Mouse (Mus musculus): ENCODE results near the gene Tat. TPM values are rescaled to one million over a fixed set of nuclear protein-coding genes. Genes with fewer than 3 reads are reported as not detected.

Gene Tat
- polyA plus RNA-seq, 1 experiment from 2014 or later: not detected

DNA sequence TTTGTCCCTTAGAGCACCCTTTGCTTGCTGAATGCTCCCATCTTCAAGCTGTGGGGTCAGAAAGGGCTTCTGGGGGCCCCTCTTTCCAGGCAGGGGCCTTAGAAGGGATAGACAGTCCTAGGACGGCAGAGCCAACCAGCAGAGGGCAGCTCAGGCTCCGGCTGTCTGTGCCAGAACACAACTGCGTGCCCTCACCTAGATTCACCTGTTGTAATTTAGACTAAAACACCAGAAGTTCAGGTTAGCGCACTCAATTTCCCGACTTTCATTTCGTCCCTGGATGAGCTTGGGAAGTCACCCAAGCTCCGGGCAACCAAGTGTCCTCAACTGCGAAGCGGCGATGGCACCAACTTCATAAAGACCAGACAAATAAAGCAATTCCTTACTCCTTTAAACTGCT, 21.4 kb upstream of the Tat start:
- H3K27ac ChIP-seq (ENCODE audit: low read depth, low read length): no peak overlapping the region
- WGBS: 63% methylated on average over 10 of the region's 10 CpGs

GRCm38 (mm10) chr8:109970323-109970722, 19.9 kb upstream of the Tat start:
- H3K27me3 ChIP-seq (ENCODE audit: control insufficient read depth, insufficient read depth, low read length): no peaks in the 10 kb centered on the region
- 12% methylated on average over 9 of the region's 9 CpGs for WGBS
- H3K4me1 ChIP-seq (ENCODE audit: control insufficient read depth, insufficient read depth, low read length): no peaks in the 10 kb centered on the region
- ATAC-seq (ENCODE audit: insufficient read depth, low FRiP score, low TSS enrichment): no peak
- H3K36me3 ChIP-seq (ENCODE audit: control insufficient read depth, insufficient read depth, low read length): no peaks in the 10 kb centered on the region
- no peak overlapping the region for H3K9ac ChIP-seq (ENCODE audit: low read length)
- H3K27ac ChIP-seq (ENCODE audit: low read depth, low read length): no peak overlapping the region
- DNase-seq (ENCODE audit: low spot score): peak; percentile 35
- no peak overlapping the region for H3K4me3 ChIP-seq (ENCODE audit: low read depth, low read length)
- no peak overlapping the region for H3K4me2 ChIP-seq (ENCODE audit: low read depth)
- H3K9me3 ChIP-seq (ENCODE audit: control insufficient read depth, low read length): no peaks in the 10 kb centered on the region

More for the DNA sequence above, 21.4 kb upstream of the Tat start:
- Histone ChIP-seq H3K4me2 (ENCODE audit: low read depth) (no peak overlapping the region), H3K4me3 (ENCODE audit: low read depth, low read length) (no peak overlapping the region), H3K9ac (ENCODE audit: low read length) (no peak overlapping the region), H3K27me3 (ENCODE audit: control insufficient read depth, insufficient read depth, low read length) (no peaks in the 10 kb centered on the region), H3K9me3 (ENCODE audit: control insufficient read depth, low read length) (no peaks in the 10 kb centered on the region), H3K4me1 (ENCODE audit: control insufficient read depth, insufficient read depth, low read length) (no peaks in the 10 kb centered on the region), H3K36me3 (ENCODE audit: control insufficient read depth, insufficient read depth, low read length) (no peaks in the 10 kb centered on the region)
- ATAC-seq (ENCODE audit: insufficient read depth, low FRiP score, low TSS enrichment) (no peak), DNase-seq (ENCODE audit: low spot score) (no peak)

DNA sequence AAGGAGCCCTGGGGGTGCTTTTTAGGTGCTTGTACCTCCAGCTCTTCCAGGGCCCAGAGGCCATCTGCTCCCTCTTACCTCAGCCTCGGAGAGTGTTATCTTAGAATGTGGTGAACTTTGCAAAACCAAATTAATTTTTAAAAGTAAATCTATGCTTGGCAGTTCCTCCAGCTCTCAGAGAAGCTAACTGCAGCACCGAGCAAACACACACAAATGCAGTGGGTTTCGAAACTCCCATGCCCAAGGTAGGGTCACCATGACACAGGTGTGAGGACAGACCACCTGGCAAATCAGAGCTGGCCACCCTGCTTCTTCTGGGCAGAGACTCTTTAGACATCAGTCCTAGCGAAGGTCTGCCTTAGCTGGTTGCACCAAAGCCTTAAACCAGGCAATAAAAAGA, 17.3 kb upstream of the Tat start:
- Histone ChIP-seq H3K9me3 (ENCODE audit: control insufficient read depth, low read length) (no peaks in the 10 kb centered on the region), H3K36me3 (ENCODE audit: control insufficient read depth, insufficient read depth, low read length) (no peaks in the 10 kb centered on the region), H3K27ac (ENCODE audit: low read depth, low read length) (no peak overlapping the region), H3K4me3 (ENCODE audit: low read depth, low read length) (no peak overlapping the region), H3K4me2 (ENCODE audit: low read depth) (no peak overlapping the region), H3K27me3 (ENCODE audit: control insufficient read depth, insufficient read depth, low read length) (no peaks in the 10 kb centered on the region), H3K4me1 (ENCODE audit: control insufficient read depth, insufficient read depth, low read length) (no peaks in the 10 kb centered on the region), H3K9ac (ENCODE audit: low read length) (no peak overlapping the region)
- ATAC-seq (ENCODE audit: insufficient read depth, low FRiP score, low TSS enrichment) (no peak), DNase-seq (ENCODE audit: low spot score) (no peak)
- WGBS: 94% methylated on average over 4 of the region's 4 CpGs

DNA sequence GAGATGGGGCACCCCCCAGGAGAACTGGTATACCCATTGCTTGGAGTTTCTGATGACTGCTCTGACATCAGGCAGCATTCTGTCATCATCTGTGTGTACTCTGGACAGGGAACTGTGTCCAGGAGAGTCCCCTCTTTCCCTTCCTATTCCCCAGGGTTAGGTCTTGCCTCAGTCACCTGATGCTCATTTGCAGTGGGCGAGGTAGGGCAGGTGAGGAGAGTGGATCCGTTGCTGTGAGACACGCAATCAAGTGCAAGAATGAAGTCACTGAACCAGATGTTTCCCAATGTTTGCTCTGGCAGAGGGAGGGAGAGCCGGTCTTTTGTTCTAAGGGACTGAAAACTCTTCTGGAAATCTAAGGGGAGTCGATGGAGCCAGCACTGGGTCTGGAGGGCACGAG, 10.9 kb upstream of the Tat start:
- Histone ChIP-seq H3K4me2 (ENCODE audit: low read depth) (no peak overlapping the region), H3K27me3 (ENCODE audit: control insufficient read depth, insufficient read depth, low read length) (no peaks in the 10 kb centered on the region), H3K9ac (ENCODE audit: low read length) (no peak overlapping the region), H3K27ac (ENCODE audit: low read depth, low read length) (no peak overlapping the region), H3K9me3 (ENCODE audit: control insufficient read depth, low read length) (no peaks in the 10 kb centered on the region), H3K36me3 (ENCODE audit: control insufficient read depth, insufficient read depth, low read length) (no peaks in the 10 kb centered on the region), H3K4me1 (ENCODE audit: control insufficient read depth, insufficient read depth, low read length) (no peaks in the 10 kb centered on the region), H3K4me3 (ENCODE audit: low read depth, low read length) (no peak overlapping the region)
- DNase-seq (ENCODE audit: low spot score) (no peak), ATAC-seq (ENCODE audit: insufficient read depth, low FRiP score, low TSS enrichment) (no peak)
- 81% methylated on average over 6 of the region's 6 CpGs for whole genome bisulfite sequencing

- Histone ChIP-seq H3K36me3 (ENCODE audit: control insufficient read depth, insufficient read depth, low read length) (no peaks in the 10 kb centered on the region), H3K4me2 (ENCODE audit: low read depth) (no peak overlapping the region), H3K9ac (ENCODE audit: low read length) (no peak overlapping the region), H3K9me3 (ENCODE audit: control insufficient read depth, low read length) (no peaks in the 10 kb centered on the region), H3K4me1 (ENCODE audit: control insufficient read depth, insufficient read depth, low read length) (no peaks in the 10 kb centered on the region), H3K4me3 (ENCODE audit: low read depth, low read length) (no peak overlapping the region), H3K27ac (ENCODE audit: low read depth, low read length) (no peak overlapping the region), H3K27me3 (ENCODE audit: control insufficient read depth, insufficient read depth, low read length) (no peaks in the 10 kb centered on the region)
- DNase-seq (ENCODE audit: low spot score) (no peak), ATAC-seq (ENCODE audit: insufficient read depth, low FRiP score, low TSS enrichment) (no peak)
- 82% methylated on average over 15 of the region's 15 CpGs for WGBS
Measured at GRCm38 (mm10) chr8:109982386-109983105, 7.7 kb upstream of the Tat start.

GRCm38 (mm10) chr8:109983944-109984343, 6.3 kb upstream of the Tat start:
- no peaks in the 10 kb centered on the region for H3K4me1 ChIP-seq (ENCODE audit: control insufficient read depth, insufficient read depth, low read length)
- no peak overlapping the region for H3K4me2 ChIP-seq (ENCODE audit: low read depth)
- H3K9ac ChIP-seq (ENCODE audit: low read length): no peak overlapping the region
- DNase-seq (ENCODE audit: low spot score): no peak
- H3K27ac ChIP-seq (ENCODE audit: low read depth, low read length): no peak overlapping the region
- no peak for ATAC-seq (ENCODE audit: insufficient read depth, low FRiP score, low TSS enrichment)
- H3K27me3 ChIP-seq (ENCODE audit: control insufficient read depth, insufficient read depth, low read length): no peaks in the 10 kb centered on the region
- WGBS: 38% methylated on average over 5 of the region's 5 CpGs
- no peaks in the 10 kb centered on the region for H3K9me3 ChIP-seq (ENCODE audit: control insufficient read depth, low read length)
- no peaks in the 10 kb centered on the region for H3K36me3 ChIP-seq (ENCODE audit: control insufficient read depth, insufficient read depth, low read length)
- no peak overlapping the region for H3K4me3 ChIP-seq (ENCODE audit: low read depth, low read length)

DNA sequence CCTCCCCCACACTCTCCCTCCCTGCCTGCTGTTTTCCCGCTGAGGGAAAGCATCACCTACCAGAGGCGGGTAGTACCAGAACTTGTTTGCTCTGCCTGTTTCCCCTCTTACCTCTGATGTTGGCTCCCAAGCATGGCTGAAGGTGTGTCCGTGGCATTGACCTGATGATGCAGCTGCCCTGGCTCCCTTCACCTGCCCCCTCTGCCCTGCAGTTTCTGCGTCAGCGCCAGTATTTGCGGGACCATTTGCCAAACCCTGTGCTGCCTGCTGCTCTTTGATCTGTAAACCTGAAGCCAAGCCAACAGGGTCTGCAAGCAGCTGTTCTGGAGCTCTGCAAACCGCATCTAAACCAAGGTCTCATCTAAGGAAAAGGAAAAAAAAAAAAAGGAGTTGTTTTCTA, 3.9 kb upstream of the Tat start:
- no peaks in the 10 kb centered on the region for H3K9me3 ChIP-seq (ENCODE audit: control insufficient read depth, low read length)
- no peak overlapping the region for H3K9ac ChIP-seq (ENCODE audit: low read length)
- ATAC-seq (ENCODE audit: insufficient read depth, low FRiP score, low TSS enrichment) (no peak), DNase-seq (ENCODE audit: low spot score) (no peak)
- H3K4me3 ChIP-seq (ENCODE audit: low read depth, low read length): no peak overlapping the region
- 67% methylated on average over 7 of the region's 7 CpGs for WGBS
- H3K4me2 ChIP-seq (ENCODE audit: low read depth): no peak overlapping the region
- no peak overlapping the region for H3K27ac ChIP-seq (ENCODE audit: low read depth, low read length)
- no peaks in the 10 kb centered on the region for H3K36me3 ChIP-seq (ENCODE audit: control insufficient read depth, insufficient read depth, low read length)
- no peaks in the 10 kb centered on the region for H3K27me3 ChIP-seq (ENCODE audit: control insufficient read depth, insufficient read depth, low read length)
- no peaks in the 10 kb centered on the region for H3K4me1 ChIP-seq (ENCODE audit: control insufficient read depth, insufficient read depth, low read length)

DNA sequence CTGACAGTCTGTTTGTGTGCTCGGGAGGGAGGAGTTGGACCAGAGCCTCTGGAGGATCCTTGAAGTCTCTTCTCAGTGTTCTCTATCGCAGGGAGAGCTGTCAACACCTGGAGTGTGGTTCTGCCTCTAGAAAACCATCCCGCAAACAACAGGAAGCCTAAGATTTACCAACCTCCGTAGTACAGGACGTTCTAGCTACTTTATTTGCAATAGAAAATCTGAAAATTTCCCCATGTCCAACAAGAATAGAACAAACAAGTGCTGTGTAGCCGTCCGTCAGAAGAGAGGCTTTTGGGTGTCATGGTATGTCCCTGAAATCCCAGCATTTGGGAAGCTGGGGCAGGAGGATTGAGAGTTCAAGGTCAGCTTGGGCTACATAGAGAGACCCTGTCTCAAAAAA, 2.5 kb upstream of the Tat start:
- Histone ChIP-seq H3K27me3 (ENCODE audit: control insufficient read depth, insufficient read depth, low read length) (no peaks in the 10 kb centered on the region), H3K9me3 (ENCODE audit: control insufficient read depth, low read length) (no peaks in the 10 kb centered on the region), H3K4me3 (ENCODE audit: low read depth, low read length) (no peak overlapping the region), H3K36me3 (ENCODE audit: control insufficient read depth, insufficient read depth, low read length) (no peaks in the 10 kb centered on the region), H3K9ac (ENCODE audit: low read length) (no peak overlapping the region), H3K27ac (ENCODE audit: low read depth, low read length) (no peak overlapping the region), H3K4me1 (ENCODE audit: control insufficient read depth, insufficient read depth, low read length) (no peaks in the 10 kb centered on the region), H3K4me2 (ENCODE audit: low read depth) (no peak overlapping the region)
- ATAC-seq (ENCODE audit: insufficient read depth, low FRiP score, low TSS enrichment): no peak
- DNase-seq (ENCODE audit: low spot score): no peak
- 90% methylated on average over 7 of the region's 7 CpGs for WGBS

DNA sequence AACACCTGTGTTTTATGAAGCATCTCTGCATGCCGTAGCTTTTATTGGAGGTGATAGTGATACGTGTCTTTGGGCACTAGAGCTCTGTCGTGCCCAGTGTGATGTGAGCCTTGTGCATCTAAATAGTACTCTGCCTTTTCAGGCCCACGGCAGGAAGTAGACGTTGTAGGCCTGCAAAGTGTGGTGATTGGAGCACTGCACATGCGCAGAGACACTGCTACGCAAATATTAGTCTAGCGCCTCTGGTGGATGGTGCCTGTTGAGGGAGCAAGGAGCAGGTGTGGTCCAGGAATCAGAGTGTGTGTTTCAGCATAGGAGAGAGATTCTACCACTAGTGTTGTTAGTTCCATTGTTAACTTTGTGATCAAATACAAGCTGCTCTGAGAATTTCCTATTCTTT, 1.1 kb upstream of the Tat start:
- no peaks in the 10 kb centered on the region for H3K9me3 ChIP-seq (ENCODE audit: control insufficient read depth, low read length)
- no peak overlapping the region for H3K9ac ChIP-seq (ENCODE audit: low read length)
- H3K4me3 ChIP-seq (ENCODE audit: low read depth, low read length): no peak overlapping the region
- no peaks in the 10 kb centered on the region for H3K4me1 ChIP-seq (ENCODE audit: control insufficient read depth, insufficient read depth, low read length)
- no peak for ATAC-seq (ENCODE audit: insufficient read depth, low FRiP score, low TSS enrichment)
- H3K27me3 ChIP-seq (ENCODE audit: control insufficient read depth, insufficient read depth, low read length): no peaks in the 10 kb centered on the region
- H3K36me3 ChIP-seq (ENCODE audit: control insufficient read depth, insufficient read depth, low read length): no peaks in the 10 kb centered on the region
- no peak for DNase-seq (ENCODE audit: low spot score)
- no peak overlapping the region for H3K27ac ChIP-seq (ENCODE audit: low read depth, low read length)
- 90% methylated on average over 8 of the region's 8 CpGs for WGBS
- H3K4me2 ChIP-seq (ENCODE audit: low read depth): no peak overlapping the region

Data from neural tube, embryonic 11.5 days (tissue).